Mouse (Mus musculus) kidney, adult 8-10 months (tissue): ENCODE data around the gene Comt.

Experiments used
- DNase-seq, 2 experiments: peaks; one replicate each; pipeline ENCODE4 v3.0.0; 2022

Gene Comt

GRCm38 (mm10) chr16:18387704-18388582 lies 38.7 kb downstream of the Comt start:
- no peak for DNase-seq

- no peak for DNase-seq
Observed at GRCm38 (mm10) chr16:18386972-18387371, 39.7 kb downstream of the Comt start.

GRCm38 (mm10) chr16:18386451-18386850 lies 40.2 kb downstream of the Comt start:
- no peak for DNase-seq

DNA sequence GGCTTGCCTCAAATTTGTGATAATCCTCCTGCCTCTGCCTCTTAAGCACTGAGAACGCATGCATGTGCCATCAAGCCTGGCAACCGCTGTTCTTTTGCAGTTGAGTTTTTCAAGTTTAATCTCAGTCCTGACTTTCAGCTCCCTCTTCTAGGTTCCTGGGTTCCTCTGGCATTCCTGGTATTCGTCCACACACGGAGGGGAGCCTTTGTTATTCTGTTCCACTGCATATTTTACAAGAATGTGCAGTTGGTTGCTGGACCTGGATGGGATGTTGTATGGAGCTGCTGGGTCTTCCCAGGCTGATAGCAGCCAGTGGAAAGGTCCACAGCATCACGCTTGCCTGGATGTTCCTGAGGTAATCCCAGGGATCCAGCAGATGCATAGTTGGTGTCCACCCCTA lies 41.2 kb downstream of the Comt start:
- no peak for DNase-seq

- no peak for DNase-seq
Observed at GRCm38 (mm10) chr16:18384659-18385058, 42.0 kb downstream of the Comt start.

GRCm38 (mm10) chr16:18384211-18384610 lies 42.4 kb downstream of the Comt start:
- no peak for DNase-seq

DNA sequence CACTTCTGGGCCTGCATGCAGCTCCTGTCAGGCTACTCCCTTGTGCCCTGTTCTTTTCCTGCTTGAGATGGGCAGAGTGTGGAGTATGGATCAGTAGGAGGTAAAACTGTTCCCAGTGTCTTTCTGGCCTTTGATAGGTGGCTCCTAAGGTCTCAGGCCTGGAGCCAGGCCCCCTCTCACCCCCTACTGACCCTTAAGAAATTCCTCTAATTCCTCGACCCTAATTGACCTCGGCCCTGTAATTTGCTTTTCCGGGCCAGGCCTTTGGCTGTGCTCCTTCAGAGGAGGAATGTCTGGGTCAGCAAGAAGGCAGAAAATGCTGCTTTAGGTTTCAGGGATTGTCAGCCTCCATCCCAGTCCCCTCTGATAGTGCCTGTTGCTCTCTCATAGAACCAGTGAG lies 42.9 kb downstream of the Comt start:
- peak; percentile 68 to 81 for DNase-seq

GRCm38 (mm10) chr16:18383045-18383726 lies 43.5 kb downstream of the Comt start:
- peak in 1 of 2 experiments; percentile 50 for DNase-seq

GRCm38 (mm10) chr16:18381621-18382258 lies 44.9 kb downstream of the Comt start:
- DNase-seq, result no peak

DNA sequence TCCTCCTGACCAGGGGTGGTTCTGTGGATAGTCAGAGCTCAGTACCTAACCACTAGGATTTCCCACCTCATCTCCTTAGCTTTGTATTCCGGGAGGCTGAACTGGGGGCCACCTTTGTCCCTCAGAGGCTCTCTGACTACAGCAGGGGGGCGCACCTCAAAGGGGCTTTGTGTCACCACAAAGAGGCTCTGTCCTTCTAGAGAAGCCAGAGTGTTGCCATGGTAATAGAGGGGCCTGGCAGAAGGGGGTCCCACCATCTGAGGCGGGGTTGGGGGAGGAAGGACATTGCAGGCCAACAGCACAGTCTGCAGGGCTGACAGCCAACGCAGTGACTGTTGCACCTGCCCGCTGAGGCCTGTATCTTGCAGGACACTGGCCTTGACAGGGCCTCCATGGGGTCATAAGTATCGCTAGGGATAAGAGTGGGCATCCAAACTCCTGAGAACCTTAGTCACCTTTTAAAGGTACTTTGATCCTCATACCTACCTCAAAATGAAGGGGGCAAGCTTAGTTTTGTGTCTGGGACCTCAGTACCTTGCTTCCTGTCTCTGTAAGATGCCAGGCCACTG lies 46.1 kb downstream of the Comt start:
- no peak for DNase-seq

DNA sequence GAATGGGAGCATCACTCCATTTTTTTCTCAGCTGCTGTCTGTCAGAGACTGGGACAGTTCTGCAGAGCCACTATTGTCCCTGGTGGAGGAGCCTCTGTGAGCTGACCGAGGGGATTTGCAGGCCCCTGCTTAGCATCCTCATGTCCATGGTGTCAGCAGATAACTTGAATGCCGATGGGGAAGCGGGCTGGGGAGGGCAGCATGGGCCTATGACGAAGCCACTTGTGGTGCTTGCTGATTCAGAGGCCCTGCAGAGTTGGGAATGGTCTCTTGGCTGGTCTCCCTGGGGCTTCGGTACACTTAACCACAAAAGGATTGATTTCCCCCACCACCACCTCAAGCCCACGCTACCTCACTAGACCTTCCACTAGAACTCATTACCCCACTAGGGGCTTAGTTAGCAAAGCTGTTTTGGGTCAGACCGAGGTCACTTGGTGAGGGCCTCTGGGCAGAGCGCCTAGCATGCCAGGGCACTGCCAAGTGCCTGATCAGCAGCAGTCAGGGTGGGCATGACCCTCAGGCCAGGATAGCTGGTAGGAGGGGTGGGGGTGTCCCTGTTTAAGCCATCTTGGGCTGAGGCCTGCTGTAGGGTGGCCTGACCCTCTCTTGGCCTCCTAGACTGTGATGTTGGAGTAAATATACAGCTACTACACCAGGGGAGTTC lies 47.2 kb downstream of the Comt start:
- peak; percentile 72 to 73 for DNase-seq

DNA sequence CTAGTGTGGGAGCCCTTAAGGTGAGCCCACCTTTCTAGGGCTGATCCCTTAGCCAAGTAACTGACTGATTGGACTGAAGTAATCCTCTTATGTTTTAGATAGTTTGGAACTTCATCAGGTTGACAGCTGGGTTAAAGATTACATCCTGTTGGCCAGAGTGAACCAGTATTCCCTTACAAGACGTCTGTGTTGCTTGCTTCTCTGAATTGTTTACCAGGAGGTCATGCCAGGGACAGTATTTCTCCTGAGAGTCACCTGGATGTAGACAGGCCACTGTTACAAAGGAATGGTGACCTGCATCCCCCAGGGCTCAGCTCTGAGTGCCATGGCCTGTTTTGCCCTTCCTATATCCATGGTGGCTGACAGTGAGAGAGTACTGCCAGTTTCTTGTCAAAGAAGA lies 48.2 kb downstream of the Comt start:
- DNase-seq, result peak in 1 of 2 experiments; percentile 63

DNA sequence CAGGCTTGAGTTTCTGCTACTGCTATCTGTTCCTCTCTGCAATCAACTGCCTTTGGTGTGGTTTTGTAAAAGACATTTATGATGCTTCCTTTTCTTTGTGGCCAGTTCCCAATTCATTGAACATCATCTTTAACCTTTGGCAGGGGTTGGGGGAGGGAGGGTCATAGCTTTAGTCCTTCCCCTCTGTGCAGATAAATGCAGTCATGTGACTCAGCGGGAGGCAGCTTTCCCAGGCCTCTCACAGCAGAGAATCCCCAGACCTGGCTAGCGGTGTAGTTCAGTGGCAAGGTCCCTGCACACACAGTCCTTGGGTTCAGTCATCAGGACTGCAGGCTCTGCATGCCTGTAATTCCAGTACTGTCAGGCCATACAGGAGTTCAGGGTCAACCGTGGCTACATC lies 49.4 kb downstream of the Comt start:
- DNase-seq, result peak; percentile 80 to 81

- peak in 1 of 2 experiments; percentile 51 for DNase-seq
Observed at GRCm38 (mm10) chr16:18376297-18376954, 50.2 kb downstream of the Comt start.

DNA sequence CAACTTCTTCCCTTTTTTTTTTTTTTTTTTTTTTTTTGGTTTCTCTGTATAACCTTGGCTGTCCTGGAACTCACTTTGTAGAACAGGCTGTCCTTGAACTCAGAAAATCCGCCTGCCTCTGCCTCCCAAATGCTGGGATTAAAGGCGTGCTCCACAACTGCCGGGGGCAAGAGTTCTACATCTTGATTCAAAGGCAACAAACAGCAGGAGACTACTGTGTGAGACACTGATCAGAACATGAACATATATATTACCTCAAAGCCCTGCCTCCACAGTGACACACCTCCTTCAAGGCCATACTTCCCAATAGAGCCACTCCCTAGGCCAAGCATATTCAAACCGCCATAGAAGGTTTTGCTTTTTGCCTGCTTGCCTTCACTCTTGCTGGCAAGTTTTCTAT lies 53.0 kb downstream of the Comt start:
- DNase-seq, result no peak

- DNase-seq, result no peak
Observed at GRCm38 (mm10) chr16:18370197-18370596, 56.5 kb downstream of the Comt start.

DNA sequence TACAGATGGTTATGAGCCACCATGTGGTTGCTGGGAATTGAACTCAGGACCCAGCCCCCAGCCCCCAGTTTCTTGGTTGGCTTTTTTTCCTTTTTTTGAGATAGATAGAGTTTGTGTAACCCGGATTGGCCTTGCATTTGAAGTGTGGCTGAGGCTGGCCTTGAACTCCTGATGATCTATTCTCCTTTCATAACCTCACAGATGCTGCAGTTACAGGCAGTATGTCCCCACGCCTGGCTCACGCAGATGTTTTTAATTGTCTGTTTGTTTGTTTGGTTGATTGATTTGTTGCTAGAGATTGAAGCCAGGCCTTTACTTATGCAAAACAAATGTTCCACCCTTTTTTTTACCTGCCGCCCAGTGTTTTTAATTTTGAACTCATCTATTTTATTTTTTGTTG lies 59.8 kb downstream of the Comt start:
- no peak for DNase-seq

DNA sequence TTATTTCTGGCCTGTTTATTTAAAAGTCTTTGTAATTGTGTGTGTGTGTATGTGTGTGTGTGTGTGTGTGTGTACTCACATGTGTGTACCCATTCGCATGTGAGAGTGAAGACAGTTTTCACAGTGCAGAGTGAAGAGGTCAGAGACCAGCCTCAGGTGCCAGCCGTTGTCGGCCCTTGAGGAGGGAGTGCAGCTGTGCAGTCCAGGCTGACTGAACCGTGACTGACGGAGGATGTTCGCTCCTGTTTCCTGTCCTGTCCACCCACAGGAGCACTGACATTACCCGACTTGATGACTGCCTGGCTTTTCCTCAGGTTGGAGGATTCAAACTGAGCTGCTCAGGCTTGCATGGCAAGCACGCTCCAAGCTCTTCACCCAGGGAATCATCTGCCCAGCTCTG lies 63.7 kb downstream of the Comt start:
- peak in 1 of 2 experiments; percentile 55 for DNase-seq

GRCm38 (mm10) chr16:18360151-18360805 lies 66.4 kb downstream of the Comt start:
- no peak for DNase-seq

DNA sequence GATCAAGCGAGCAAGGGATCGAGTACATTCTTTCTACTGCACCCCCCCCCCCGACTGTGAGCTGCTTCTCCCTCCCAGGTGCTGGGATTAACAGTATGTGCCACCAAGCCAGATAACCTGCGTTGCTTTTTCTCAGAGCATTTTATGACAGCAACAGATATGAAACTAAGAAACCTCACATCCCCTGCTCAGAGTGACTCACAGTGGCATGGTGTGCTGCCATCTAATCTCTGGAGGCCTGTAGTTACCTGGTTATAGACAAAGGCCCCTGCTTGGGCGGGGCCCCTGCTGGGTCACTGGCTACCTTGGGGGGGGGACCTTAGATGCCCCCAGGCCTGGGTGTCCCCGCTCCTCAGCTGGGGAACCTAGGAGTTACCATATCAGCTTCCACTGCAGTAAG lies 68.7 kb downstream of the Comt start:
- no peak for DNase-seq

DNA sequence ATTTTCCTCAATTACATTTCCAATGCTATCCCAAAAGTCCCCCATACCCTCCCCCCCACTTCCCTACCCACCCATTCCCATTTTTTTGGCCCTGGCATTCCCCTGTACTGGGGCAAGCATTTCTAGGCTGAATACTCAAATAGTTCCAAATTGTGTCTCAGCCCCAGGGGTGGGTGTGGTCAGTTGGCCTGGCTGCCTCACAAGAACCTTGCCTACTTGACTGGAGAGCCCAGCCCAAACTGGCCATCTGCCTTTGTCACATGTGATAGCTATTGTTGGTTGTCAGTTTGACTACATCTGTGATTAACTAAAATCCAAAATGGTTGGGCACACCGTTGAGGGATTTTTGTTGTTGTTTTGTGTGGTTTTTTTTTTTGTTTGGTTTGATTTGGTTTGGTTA lies 69.7 kb downstream of the Comt start:
- DNase-seq, result no peak
